Comparison of ENCODE assay signal across 26 mouse cellular contexts in genomic region chr9:85724078-85724477, GRCm38 (mm10).
"Had no signal": no experiment of that assay in that cellular context is flagged by ENCODE, and none has a peak within 500 bp of the region (broad histone marks: within the 10 kb centered on the region; RNA-seq: fewer than 3 reads in every experiment).

No protein-coding gene starts in this region.

- H3K4me3 ChIP-seq: heart, embryonic 10.5 days; heart, embryonic 12.5 days; hindbrain, embryonic 10.5 days; hindbrain, embryonic 12.5 days; intestine, embryonic 15.5 days; layer of hippocampus, adult 2 months; left cerebral cortex, adult 2 months; limb, embryonic 10.5 days; limb, embryonic 12.5 days; liver, embryonic 13.5 days had no signal

- H3K9ac ChIP-seq: heart, embryonic 12.5 days; hindbrain, embryonic 12.5 days; hindbrain, embryonic 14.5 days; intestine, embryonic 15.5 days; limb, embryonic 12.5 days; liver, embryonic 13.5 days had no signal

- DNase-seq: gastrocnemius, postnatal 14 days; gastrocnemius, postnatal 36 days; heart, adult 18-20 months; heart, postnatal 10 days; heart, postnatal 4 days; kidney, adult 18-20 months; kidney, adult 8-10 months; kidney, postnatal 10 days; kidney, postnatal 25 days; kidney, postnatal 4 days; liver; liver, embryonic 13.5 days had no signal

- H3K4me1 ChIP-seq: heart, embryonic 10.5 days; heart, embryonic 12.5 days; hindbrain, embryonic 10.5 days; hindbrain, embryonic 12.5 days; intestine, embryonic 15.5 days; limb, embryonic 10.5 days; limb, embryonic 12.5 days; liver, embryonic 13.5 days had no signal

- H3K4me2 ChIP-seq: heart, embryonic 12.5 days; hindbrain, embryonic 12.5 days; hindbrain, embryonic 14.5 days; intestine, embryonic 15.5 days; limb, embryonic 12.5 days; liver, embryonic 11.5 days; liver, embryonic 13.5 days had no signal

- H3K9me3 ChIP-seq: heart, embryonic 10.5 days; heart, embryonic 12.5 days; hindbrain, embryonic 10.5 days; hindbrain, embryonic 12.5 days; intestine, embryonic 15.5 days; limb, embryonic 10.5 days; limb, embryonic 12.5 days; liver, embryonic 13.5 days had no signal

- ATAC-seq: hindbrain, embryonic 16.5 days; inflammation-experienced regulatory T-cells, adult 6 months; intestine, embryonic 15.5 days; intestine, postnatal 0 days had no signal

- H3K27me3 ChIP-seq: heart, embryonic 12.5 days; hindbrain, embryonic 12.5 days; intestine, embryonic 15.5 days; limb, embryonic 12.5 days; liver, embryonic 13.5 days had no signal

- H3K27ac ChIP-seq: heart, embryonic 10.5 days; hindbrain, embryonic 10.5 days; hindbrain, embryonic 12.5 days; hindbrain, embryonic 14.5 days; intestine, embryonic 15.5 days; layer of hippocampus, adult 2 months; left cerebral cortex, adult 2 months; limb, embryonic 10.5 days; limb, embryonic 12.5 days; liver, embryonic 13.5 days had no signal
